Mouse (Mus musculus): ENCODE results near the gene Olfr150. TPM values are rescaled to one million over a fixed set of nuclear protein-coding genes. Genes with fewer than 3 reads are reported as not detected.
"Not testable (repeated sequence)": the region's sequence is repeated elsewhere in the genome, so short reads cannot be mapped to it uniquely, and the experiment has no call there.

Olfr150 gene
- polyA plus RNA-seq (2012; ENCODE audit: insufficient read depth, insufficient read length, missing spikeins), result not detected in 2 replicates

- no peak within 1 kb of the TSS for H3K4me3 ChIP-seq (ENCODE audit: insufficient read depth, low read depth, low read length)
- H3K27ac ChIP-seq (replicated peaks; ENCODE audit: low read depth, low read length), result no peak within 1 kb of the TSS
- H3K4me1 ChIP-seq (ENCODE audit: control insufficient read depth, insufficient read depth, insufficient read length, low read length), result no peaks in the 10 kb centered on the region
These were observed at the start of gene Olfr150 for GRCm38 (mm10) chr9:39730678-39731077. TSS of gene Olfr150 (plus strand) at chr9:39730978.

- not testable (repeated sequence) for H3K4me3 ChIP-seq (ENCODE audit: insufficient read depth, low read depth, low read length); H3K27ac ChIP-seq (replicated peaks; ENCODE audit: low read depth, low read length); H3K4me1 ChIP-seq (ENCODE audit: control insufficient read depth, insufficient read depth, insufficient read length, low read length)
These were observed 29.7 kb upstream of the Olfr150 start for GRCm38 (mm10) chr9:39701123-39701522.

- no peak within 1 kb of the TSS for H3K4me3 ChIP-seq (ENCODE audit: insufficient read depth, low read depth, low read length)
- no peaks in the 10 kb centered on the region for H3K4me1 ChIP-seq (ENCODE audit: control insufficient read depth, insufficient read depth, insufficient read length, low read length)
These were observed 23.8 kb upstream of the Olfr150 start, which contains the start of gene Olfr149 for GRCm38 (mm10) chr9:39707017-39707416. TSS of gene Olfr149 (minus strand) at chr9:39707117.

GRCm38 (mm10) chr9:39708958-39709357 is 21.8 kb upstream of the Olfr150 start:
- Histone ChIP-seq H3K4me1 (ENCODE audit: control insufficient read depth, insufficient read depth, insufficient read length, low read length) (no peaks in the 10 kb centered on the region), H3K4me3 (ENCODE audit: insufficient read depth, low read depth, low read length) (no peak overlapping the region), H3K27ac (replicated peaks; ENCODE audit: low read depth, low read length) (no peak overlapping the region)

More at GRCm38 (mm10) chr9:39707017-39707416, 23.8 kb upstream of the Olfr150 start, which contains the start of gene Olfr149:
- H3K27ac ChIP-seq (replicated peaks; ENCODE audit: low read depth, low read length), result no peak within 1 kb of the TSS

GRCm38 (mm10) chr9:39711053-39711452 is 19.7 kb upstream of the Olfr150 start, which contains the start of gene Olfr965:
TSS of gene Olfr965 (plus strand) at chr9:39711353.
- H3K4me1 ChIP-seq (ENCODE audit: control insufficient read depth, insufficient read depth, insufficient read length, low read length), result no peaks in the 10 kb centered on the region
- no peak within 1 kb of the TSS for H3K27ac ChIP-seq (replicated peaks; ENCODE audit: low read depth, low read length)
- no peak within 1 kb of the TSS for H3K4me3 ChIP-seq (ENCODE audit: insufficient read depth, low read depth, low read length)

- no peaks in the 10 kb centered on the region for H3K4me1 ChIP-seq (ENCODE audit: control insufficient read depth, insufficient read depth, insufficient read length, low read length)
- H3K4me3 ChIP-seq (ENCODE audit: insufficient read depth, low read depth, low read length), result no peak overlapping the region
- H3K27ac ChIP-seq (replicated peaks; ENCODE audit: low read depth, low read length), result no peak overlapping the region
These were observed 10.0 kb downstream of the Olfr150 start for GRCm38 (mm10) chr9:39740741-39741140.

- Histone ChIP-seq H3K27ac (replicated peaks; ENCODE audit: low read depth, low read length) (no peak within 1 kb of the TSS), H3K4me1 (ENCODE audit: control insufficient read depth, insufficient read depth, insufficient read length, low read length) (no peaks in the 10 kb centered on the region), H3K4me3 (ENCODE audit: insufficient read depth, low read depth, low read length) (no peak within 1 kb of the TSS)
These were observed 15.2 kb downstream of the Olfr150 start, which contains the start of gene Olfr967 for GRCm38 (mm10) chr9:39745949-39746348. TSS of gene Olfr967 (plus strand) at chr9:39746249.

GRCm38 (mm10) chr9:39746428-39746827 is 15.7 kb downstream of the Olfr150 start:
- no peaks in the 10 kb centered on the region for H3K4me1 ChIP-seq (ENCODE audit: control insufficient read depth, insufficient read depth, insufficient read length, low read length)
- H3K4me3 ChIP-seq (ENCODE audit: insufficient read depth, low read depth, low read length), result no peak overlapping the region
- no peak overlapping the region for H3K27ac ChIP-seq (replicated peaks; ENCODE audit: low read depth, low read length)

- Histone ChIP-seq H3K4me1 (ENCODE audit: control insufficient read depth, insufficient read depth, insufficient read length, low read length) (no peaks in the 10 kb centered on the region), H3K4me3 (ENCODE audit: insufficient read depth, low read depth, low read length) (no peak within 1 kb of the TSS), H3K27ac (replicated peaks; ENCODE audit: low read depth, low read length) (no peak within 1 kb of the TSS)
These were observed 52.4 kb downstream of the Olfr150 start, which contains the start of gene Olfr968 for GRCm38 (mm10) chr9:39783153-39783552. TSS of gene Olfr968 (minus strand) at chr9:39783253.

Other genes with a start within 250 kb of the Olfr150 start
- not detected in 2 replicates for gene Olfr44, start 237.0 kb upstream of the Olfr150 start, polyA plus RNA-seq (2012; ENCODE audit: insufficient read depth, insufficient read length, missing spikeins)
- gene Olfr957, start 215.2 kb upstream of the Olfr150 start, polyA plus RNA-seq (2012; ENCODE audit: insufficient read depth, insufficient read length, missing spikeins), result not detected in 2 replicates
- gene Olfr958, start 176.9 kb upstream of the Olfr150 start, polyA plus RNA-seq (2012; ENCODE audit: insufficient read depth, insufficient read length, missing spikeins), result not detected in 2 replicates
- not detected in 2 replicates for gene Olfr959, start 155.4 kb upstream of the Olfr150 start, polyA plus RNA-seq (2012; ENCODE audit: insufficient read depth, insufficient read length, missing spikeins)
- not detected in 2 replicates for gene AW551984, start 126.6 kb upstream of the Olfr150 start, polyA plus RNA-seq (2012; ENCODE audit: insufficient read depth, insufficient read length, missing spikeins)
- gene Olfr148, start 120.3 kb upstream of the Olfr150 start, polyA plus RNA-seq (2012; ENCODE audit: insufficient read depth, insufficient read length, missing spikeins), result not detected in 2 replicates
- not detected in 2 replicates for gene Olfr960, start 109.6 kb upstream of the Olfr150 start, polyA plus RNA-seq (2012; ENCODE audit: insufficient read depth, insufficient read length, missing spikeins)
- gene Olfr961, start 85.9 kb upstream of the Olfr150 start, polyA plus RNA-seq (2012; ENCODE audit: insufficient read depth, insufficient read length, missing spikeins), result not detected in 2 replicates
- gene Olfr963, start 63.8 kb upstream of the Olfr150 start, polyA plus RNA-seq (2012; ENCODE audit: insufficient read depth, insufficient read length, missing spikeins), result not detected in 2 replicates
- gene Olfr149, start 23.9 kb upstream of the Olfr150 start, polyA plus RNA-seq (2012; ENCODE audit: insufficient read depth, insufficient read length, missing spikeins), result not detected in 2 replicates
- not detected in 2 replicates for gene Olfr965, start 19.6 kb upstream of the Olfr150 start, polyA plus RNA-seq (2012; ENCODE audit: insufficient read depth, insufficient read length, missing spikeins)
- gene Olfr967, start 15.3 kb downstream of the Olfr150 start, polyA plus RNA-seq (2012; ENCODE audit: insufficient read depth, insufficient read length, missing spikeins), result not detected in 2 replicates
- gene Olfr968, start 52.3 kb downstream of the Olfr150 start, polyA plus RNA-seq (2012; ENCODE audit: insufficient read depth, insufficient read length, missing spikeins), result not detected in 2 replicates
- gene Olfr969, start 60.0 kb downstream of the Olfr150 start, polyA plus RNA-seq (2012; ENCODE audit: insufficient read depth, insufficient read length, missing spikeins), result not detected in 2 replicates
- not detected in 2 replicates for gene Olfr970, start 77.9 kb downstream of the Olfr150 start, polyA plus RNA-seq (2012; ENCODE audit: insufficient read depth, insufficient read length, missing spikeins)
- gene Olfr971, start 105.9 kb downstream of the Olfr150 start, polyA plus RNA-seq (2012; ENCODE audit: insufficient read depth, insufficient read length, missing spikeins), result not detected in 2 replicates
- not detected in 2 replicates for gene Olfr972, start 135.4 kb downstream of the Olfr150 start, polyA plus RNA-seq (2012; ENCODE audit: insufficient read depth, insufficient read length, missing spikeins)
- not detected in 2 replicates for gene Olfr229, start 176.4 kb downstream of the Olfr150 start, polyA plus RNA-seq (2012; ENCODE audit: insufficient read depth, insufficient read length, missing spikeins)
- not detected in 2 replicates for gene Olfr974, start 206.5 kb downstream of the Olfr150 start, polyA plus RNA-seq (2012; ENCODE audit: insufficient read depth, insufficient read length, missing spikeins)
- not detected in 2 replicates for gene Olfr975, start 221.1 kb downstream of the Olfr150 start, polyA plus RNA-seq (2012; ENCODE audit: insufficient read depth, insufficient read length, missing spikeins)
- gene Olfr976, start 230.2 kb downstream of the Olfr150 start, polyA plus RNA-seq (2012; ENCODE audit: insufficient read depth, insufficient read length, missing spikeins), result not detected in 2 replicates

Measured in brown adipose tissue, adult 24 weeks (tissue).